Mouse (Mus musculus): ENCODE results near the gene Upp2.

DNA sequence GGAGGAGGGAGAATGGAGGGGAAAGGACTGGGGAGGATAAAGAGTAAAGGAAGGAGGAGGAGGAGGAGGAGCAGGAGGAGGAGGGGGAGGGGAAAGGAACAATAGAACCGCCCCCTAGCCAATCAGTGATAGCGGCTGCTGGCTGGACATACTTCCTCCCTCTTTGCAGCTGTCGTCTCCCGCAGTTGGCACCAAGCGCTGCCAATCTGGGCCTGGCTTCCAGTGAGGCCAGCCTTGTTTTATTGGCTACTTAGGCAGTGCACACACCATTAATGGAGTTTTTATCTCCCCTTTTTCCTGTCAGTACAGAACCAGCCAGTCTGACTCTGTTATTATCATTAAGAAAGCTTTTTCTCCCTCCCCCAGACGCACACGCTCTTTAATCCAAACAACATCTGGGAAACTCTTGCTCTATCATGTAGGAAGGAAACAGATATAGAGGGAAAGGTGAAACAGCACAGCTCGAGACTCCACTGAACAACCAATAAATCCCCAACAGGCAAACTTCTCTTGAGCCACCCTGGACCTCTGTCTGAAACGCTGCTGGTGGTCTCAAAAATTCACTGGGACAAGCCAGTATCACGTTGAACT is 34.7 kb upstream of the Upp2 start:
- TF ChIP-seq POLR2A (IDR thresholded peaks at IDR 0.05; ENCODE audit: extremely low read depth, insufficient read depth, low read length) (no peak), CTCF (IDR thresholded peaks at IDR 0.05; ENCODE audit: extremely low read depth, insufficient read depth, low read length) (no peak)

Measured in cortical plate, adult 2 months (tissue).